Mouse (Mus musculus): Measurements from ENCODE around the gene Plekha5. TPM values are rescaled to one million over a fixed set of nuclear protein-coding genes. Genes with fewer than 3 reads are reported as not detected.

Gene Plekha5
- polyA plus RNA-seq, 1 experiment from 2014 or later, result 51.4 TPM

DNA sequence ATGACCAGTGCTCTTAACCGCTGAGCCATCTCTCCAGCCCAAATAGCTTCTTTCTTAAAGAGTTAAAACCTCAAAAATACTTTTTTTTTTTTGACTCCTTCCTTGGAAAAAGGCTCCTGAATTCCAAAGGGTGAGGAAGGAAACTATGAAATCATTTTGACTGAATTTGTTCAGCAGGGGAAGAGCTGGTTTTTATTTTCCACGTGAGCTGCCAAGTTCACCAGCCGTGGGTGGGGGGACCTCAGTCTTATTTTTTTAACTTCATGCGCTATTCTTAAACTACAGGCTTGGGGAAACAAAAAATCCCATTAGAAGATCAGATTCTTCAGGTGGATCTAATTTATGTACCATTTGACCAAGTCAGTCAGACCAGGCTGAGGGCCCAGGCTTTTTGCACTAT, 187.4 kb downstream of the Plekha5 start:
- no peak overlapping the region for H3K4me2 ChIP-seq
- H3K4me1 ChIP-seq, result no peaks in the 10 kb centered on the region
- H3K27me3 ChIP-seq, result no peaks in the 10 kb centered on the region
- no peak for ATAC-seq (ENCODE audit: low FRiP score)
- H3K36me3 ChIP-seq (replicated peaks), result no peaks in the 10 kb centered on the region
- H3K9ac ChIP-seq, result no peak overlapping the region
- no peaks in the 10 kb centered on the region for H3K9me3 ChIP-seq
- no peak overlapping the region for H3K4me3 ChIP-seq (replicated peaks)
- WGBS, result 90% methylated on average over 4 of the region's 4 CpGs
- no peak overlapping the region for H3K27ac ChIP-seq

DNA sequence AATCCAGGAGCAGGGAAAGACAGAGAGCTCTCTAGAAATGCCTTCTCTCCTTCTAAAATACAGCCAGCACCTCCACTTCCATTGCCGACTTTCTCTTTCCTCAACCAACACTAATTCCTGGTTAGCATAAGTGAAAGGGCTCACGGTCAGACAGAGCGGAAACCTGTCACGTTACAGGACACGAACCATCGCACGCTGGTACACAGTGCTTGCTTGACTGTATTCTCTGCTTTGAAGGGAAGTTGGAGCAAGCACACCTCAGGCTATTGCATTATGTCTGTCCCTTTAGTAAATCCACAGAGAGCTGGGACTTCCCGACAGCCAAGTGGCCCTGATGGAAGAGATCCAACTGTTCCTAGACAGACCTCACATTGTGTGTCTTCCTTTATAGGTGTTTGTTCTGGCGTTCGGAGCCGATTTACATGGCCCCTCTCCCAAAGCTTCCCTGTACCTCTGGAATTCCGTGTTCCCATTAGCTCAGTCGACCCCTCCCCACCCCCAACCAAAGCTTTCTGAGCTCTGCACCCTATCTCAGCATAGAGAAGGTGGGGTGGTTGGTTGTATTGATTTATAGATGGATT, 188.1 kb downstream of the Plekha5 start:
- no peaks in the 10 kb centered on the region for H3K4me1 ChIP-seq
- no peak overlapping the region for H3K9ac ChIP-seq
- no peaks in the 10 kb centered on the region for H3K36me3 ChIP-seq (replicated peaks)
- 75% methylated on average over 13 of the region's 13 CpGs for WGBS
- no peak overlapping the region for H3K4me2 ChIP-seq
- no peak overlapping the region for H3K27ac ChIP-seq
- H3K27me3 ChIP-seq, result no peaks in the 10 kb centered on the region
- ATAC-seq (ENCODE audit: low FRiP score), result no peak
- no peaks in the 10 kb centered on the region for H3K9me3 ChIP-seq
- H3K4me3 ChIP-seq (replicated peaks), result no peak overlapping the region

DNA sequence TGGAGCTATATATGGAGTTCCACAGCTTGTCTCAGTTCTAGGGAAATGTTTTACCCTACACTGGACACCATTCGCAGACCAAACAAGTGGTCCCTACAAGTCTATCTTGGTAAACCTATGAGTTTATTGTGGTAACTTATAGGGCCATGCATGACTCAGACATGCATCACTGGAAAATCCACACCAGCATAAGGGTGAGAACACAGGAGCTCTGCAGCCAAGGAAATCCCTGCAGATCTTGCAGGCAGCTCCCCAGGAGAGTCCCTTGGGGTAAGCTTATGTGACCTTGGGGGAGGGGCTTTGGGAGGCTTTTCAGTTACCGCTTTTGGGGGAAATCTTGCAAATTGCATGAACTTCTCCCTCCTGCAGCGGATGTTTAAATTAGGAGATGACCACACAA, 190.0 kb downstream of the Plekha5 start:
- H3K36me3 ChIP-seq (replicated peaks), result no peaks in the 10 kb centered on the region
- no peaks in the 10 kb centered on the region for H3K4me1 ChIP-seq
- no peaks in the 10 kb centered on the region for H3K9me3 ChIP-seq
- no peak for ATAC-seq (ENCODE audit: low FRiP score)
- H3K27ac ChIP-seq, result no peak overlapping the region
- H3K27me3 ChIP-seq, result no peaks in the 10 kb centered on the region
- H3K9ac ChIP-seq, result no peak overlapping the region
- H3K4me2 ChIP-seq, result no peak overlapping the region
- H3K4me3 ChIP-seq (replicated peaks), result no peak overlapping the region
- 85% methylated on average over 3 of the region's 3 CpGs for WGBS

DNA sequence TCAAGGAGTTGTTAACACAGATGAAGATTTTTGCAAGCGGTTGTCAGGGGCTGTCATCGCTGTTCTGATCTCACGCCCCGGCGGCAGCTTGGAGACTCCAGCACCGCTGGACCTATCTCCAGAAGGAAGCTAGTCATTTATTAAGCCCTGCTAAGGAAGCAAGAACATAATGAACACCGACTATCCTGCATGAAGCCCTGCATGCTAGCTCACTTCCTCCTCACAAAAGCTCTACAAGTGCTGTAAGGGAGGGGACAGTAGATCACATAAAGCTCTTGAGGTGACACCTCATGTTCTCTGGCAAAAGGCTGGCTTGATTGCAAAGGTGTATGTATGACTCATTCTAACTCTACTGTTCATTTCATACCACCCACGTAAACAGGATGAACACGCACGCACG, 190.9 kb downstream of the Plekha5 start:
- Histone ChIP-seq H3K27me3 (no peaks in the 10 kb centered on the region), H3K36me3 (replicated peaks) (no peaks in the 10 kb centered on the region), H3K4me3 (replicated peaks) (no peak overlapping the region), H3K4me1 (no peaks in the 10 kb centered on the region), H3K9ac (no peak overlapping the region), H3K27ac (no peak overlapping the region), H3K9me3 (no peaks in the 10 kb centered on the region), H3K4me2 (no peak overlapping the region)
- 96% methylated on average over 11 of the region's 11 CpGs for WGBS
- no peak for ATAC-seq (ENCODE audit: low FRiP score)

DNA sequence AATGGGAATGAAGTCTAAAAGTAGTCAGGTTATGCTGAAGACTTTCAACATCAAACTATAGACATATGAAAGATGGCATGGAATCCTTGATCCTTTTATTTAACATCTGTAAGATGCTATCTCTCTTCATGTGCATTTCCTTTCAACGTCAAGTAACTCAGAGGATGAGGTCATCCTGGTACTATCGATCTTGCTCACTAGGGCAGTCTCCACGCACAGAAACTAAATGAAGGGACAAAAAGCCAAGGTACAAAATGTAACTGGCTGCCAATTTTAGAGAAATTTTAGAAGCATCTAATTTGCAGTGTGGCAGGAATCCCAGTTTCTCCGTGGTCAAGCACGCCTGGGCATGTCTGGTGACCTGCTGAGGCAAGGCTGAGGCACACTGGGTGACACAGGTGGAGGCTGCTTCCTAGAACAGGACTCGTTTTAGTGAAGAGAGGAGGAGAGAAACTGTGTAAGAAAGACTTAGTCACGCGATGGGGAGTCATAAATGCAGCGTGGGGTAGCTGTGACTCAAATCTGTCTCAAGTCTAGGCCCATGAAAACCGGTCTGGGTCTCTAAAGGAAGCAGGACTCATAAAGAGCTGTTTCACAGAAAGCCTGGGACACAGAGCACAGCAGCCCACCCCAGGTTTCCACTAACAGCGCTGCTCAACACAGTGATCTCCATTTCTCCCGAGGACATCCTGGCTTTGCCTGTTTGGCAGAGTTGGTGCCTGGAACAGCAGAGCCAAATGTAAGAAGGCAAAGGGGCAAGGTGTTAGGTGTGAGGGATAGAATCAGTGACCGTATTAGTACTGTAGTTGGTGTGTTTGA, 196.9 kb downstream of the Plekha5 start:
- no peak for ATAC-seq (ENCODE audit: low FRiP score)
- Histone ChIP-seq H3K27ac (no peak overlapping the region), H3K9me3 (no peaks in the 10 kb centered on the region), H3K27me3 (peaks cover 7% of the 10 kb centered on the region; the same call in 1 of the 2 replicates), H3K36me3 (replicated peaks) (no peaks in the 10 kb centered on the region), H3K4me3 (replicated peaks) (no peak overlapping the region), H3K9ac (no peak overlapping the region), H3K4me1 (peaks cover 13% of the 10 kb centered on the region), H3K4me2 (no peak overlapping the region)
- WGBS, result 66% methylated on average over 13 of the region's 13 CpGs

DNA sequence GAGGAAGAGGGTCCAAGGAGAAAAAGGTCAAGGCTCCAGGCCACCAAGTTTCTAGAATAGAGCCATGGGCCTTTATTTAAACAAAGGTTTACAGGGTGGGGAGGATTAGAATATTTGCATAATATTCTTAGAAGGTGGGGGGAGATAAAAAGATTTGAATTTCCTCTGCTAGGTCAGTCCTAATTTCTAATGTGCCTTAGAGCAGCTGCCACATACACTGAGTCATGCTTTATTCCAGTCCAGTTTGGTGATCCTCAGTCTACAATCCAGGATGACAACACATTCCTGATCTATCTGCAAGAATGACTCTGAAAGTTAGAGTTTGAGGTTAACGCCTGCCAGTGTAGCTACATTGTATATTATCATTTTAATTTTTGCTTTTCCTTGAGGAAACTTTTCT, 197.8 kb downstream of the Plekha5 start:
- WGBS, result 93% methylated on average over 1 of the region's 1 CpGs
- no peak for ATAC-seq (ENCODE audit: low FRiP score)

DNA sequence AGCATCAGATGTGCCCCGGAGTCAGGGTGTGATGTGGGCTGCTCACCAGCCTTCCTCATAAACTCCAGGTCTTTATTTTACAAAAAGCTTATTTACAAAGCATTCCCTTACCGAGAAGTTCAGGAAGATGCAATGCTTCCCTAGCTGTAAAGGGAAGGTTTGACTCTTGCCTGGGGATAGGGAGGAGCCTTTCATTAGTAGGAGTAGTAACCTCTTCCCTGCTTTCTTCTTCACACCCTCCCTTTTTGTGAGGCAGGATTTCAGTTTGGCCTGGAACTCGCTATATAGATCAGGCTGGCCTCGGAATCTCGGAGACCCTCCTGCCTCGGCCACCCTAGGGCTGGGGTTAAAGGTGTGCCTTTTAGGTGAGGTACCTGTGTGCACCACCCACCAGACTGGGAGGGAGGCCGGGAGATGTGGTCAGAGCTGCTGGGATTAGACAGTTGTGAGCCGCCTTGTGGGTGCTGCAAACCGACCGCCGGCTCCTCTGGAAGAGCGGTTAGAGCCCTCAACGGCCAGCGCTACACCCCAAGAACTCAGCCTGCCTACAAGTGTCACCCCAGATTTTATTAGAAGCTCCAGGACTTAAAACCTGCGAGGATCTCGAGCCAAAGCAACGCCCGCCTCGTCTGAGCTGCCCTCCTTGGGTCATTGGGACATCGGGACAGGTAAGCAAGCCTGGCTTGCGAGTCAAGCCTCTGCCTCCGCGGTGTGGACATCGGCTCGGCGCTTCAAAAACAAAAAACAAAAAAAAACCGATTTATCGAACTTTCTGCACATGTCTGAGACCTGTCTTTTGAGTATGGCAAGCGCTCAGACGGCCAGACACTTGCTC, 198.8 kb downstream of the Plekha5 start, which contains the start of gene Aebp2:
Gene Aebp2, plus strand, starts transcription at position 273 of the 835 bp plus-strand sequence.
- H3K4me3 ChIP-seq (replicated peaks), result peak within 1 kb of the TSS; percentile 92
- 51% methylated on average over 30 of the region's 30 CpGs for WGBS
- H3K4me1 ChIP-seq, result peaks cover 29% of the 10 kb centered on the region

More for the DNA sequence above, 197.8 kb downstream of the Plekha5 start:
- Histone ChIP-seq H3K4me1 (peaks cover 21% of the 10 kb centered on the region), H3K36me3 (replicated peaks) (no peaks in the 10 kb centered on the region), H3K9me3 (no peaks in the 10 kb centered on the region), H3K4me3 (replicated peaks) (no peak overlapping the region), H3K9ac (no peak overlapping the region), H3K4me2 (no peak overlapping the region), H3K27me3 (peaks cover 7% of the 10 kb centered on the region; the same call in 1 of the 2 replicates), H3K27ac (no peak overlapping the region)

DNA sequence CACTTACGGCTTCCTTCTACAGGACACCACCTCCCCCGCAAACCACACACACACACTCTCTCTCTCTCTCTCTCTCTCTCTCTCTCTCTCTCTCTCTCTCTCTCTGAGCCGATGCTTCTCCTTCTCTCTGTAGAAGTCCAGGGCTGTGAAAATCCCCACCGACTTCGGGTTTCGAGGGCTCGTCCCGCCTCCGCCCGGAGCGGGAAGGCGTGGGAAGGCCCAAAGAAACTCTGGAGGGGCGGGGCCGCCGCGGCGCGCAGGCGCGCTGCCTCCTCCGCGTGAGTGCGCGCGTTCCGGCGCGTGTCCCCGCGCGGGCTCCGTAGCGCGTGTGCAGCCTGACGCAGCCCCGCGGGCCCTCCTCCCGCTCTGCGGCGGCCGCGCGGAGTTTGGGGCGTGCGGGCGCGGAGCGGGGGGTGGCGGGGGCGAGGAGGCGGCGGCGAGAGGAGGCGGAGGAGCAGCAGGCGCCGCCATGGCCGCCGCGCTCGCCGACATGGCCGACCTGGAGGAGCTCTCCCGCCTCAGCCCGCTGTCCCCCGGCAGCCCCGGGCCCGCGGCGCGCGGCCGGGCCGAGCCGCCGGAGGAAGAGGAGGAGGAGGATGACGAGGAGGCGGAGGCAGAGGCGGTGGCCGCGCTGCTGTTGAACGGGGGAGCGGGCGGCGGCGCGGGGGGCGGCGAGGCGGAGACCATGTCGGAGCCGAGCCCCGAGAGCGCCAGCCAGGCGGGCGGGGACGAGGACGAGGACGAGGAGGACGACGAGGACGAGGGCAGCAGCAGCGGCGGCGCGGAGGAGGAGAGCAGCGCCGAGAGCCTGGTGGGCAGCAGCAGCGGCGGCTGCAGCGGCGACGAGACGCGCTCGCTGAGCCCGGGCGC, 199.6 kb downstream of the Plekha5 start:
- peak overlapping the region; percentile 75 for H3K4me2 ChIP-seq

More for the DNA sequence above, 198.8 kb downstream of the Plekha5 start, which contains the start of gene Aebp2:
- Histone ChIP-seq H3K4me2 (peak within 1 kb of the TSS; percentile 75), H3K27me3 (peaks cover 7% of the 10 kb centered on the region; the same call in 1 of the 2 replicates), H3K36me3 (replicated peaks) (no peaks in the 10 kb centered on the region), H3K9ac (peak within 1 kb of the TSS; percentile 97), H3K27ac (peak within 1 kb of the TSS; percentile 96), H3K9me3 (no peaks in the 10 kb centered on the region)
- ATAC-seq (ENCODE audit: low FRiP score), result peak; percentile 3

DNA sequence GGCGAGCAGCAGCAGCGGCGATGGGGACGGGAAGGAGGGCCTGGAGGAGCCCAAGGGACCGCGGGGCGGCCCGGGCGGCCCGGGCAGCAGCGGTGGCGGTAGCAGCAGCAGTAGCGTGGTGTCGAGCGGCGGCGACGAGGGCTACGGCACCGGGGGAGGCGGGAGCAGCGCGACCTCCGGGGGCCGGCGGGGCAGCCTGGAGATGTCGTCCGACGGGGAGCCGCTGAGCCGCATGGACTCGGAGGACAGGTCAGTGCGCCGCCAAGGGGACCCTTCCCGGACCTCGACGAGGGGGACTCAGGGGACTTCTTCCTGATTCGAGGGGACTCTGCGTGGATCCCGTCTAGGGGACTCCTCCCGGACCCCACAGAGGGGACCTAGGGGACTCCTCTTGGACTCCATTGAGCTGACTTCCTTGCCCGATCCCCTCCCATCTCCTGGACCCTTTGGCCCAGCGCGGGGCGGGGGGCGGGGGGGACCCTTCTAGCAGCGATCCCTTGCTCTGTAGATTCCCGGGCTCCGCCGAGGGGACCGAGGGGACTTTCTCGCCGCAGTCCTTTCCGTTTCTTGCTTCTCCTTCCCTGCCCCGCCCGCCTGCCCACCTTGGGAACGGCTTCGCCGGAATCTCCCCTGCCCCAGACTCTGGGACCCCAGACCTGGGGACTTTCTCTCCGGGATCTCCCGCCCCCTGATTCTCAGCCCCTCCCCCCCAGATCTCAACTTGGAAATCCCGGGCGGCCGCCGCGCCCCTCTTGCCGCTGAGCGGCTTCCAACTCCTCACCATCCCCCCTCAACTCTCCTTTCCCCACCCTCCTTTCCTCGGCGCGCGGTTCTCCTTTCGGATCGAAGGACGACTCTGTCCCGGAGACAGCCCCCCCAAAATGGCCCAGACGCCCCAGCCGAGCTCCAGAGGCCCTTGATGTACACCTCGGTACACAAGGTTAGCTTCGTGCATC, 200.5 kb downstream of the Plekha5 start:
- no peaks in the 10 kb centered on the region for H3K36me3 ChIP-seq (replicated peaks)
- peak overlapping the region; percentile 92 for H3K4me3 ChIP-seq (replicated peaks)
- under 1% methylated on average over 78 of the region's 80 CpGs for WGBS
- H3K4me2 ChIP-seq, result peak overlapping the region; percentile 75
- peak; percentile 25 for ATAC-seq (ENCODE audit: low FRiP score)
- peak overlapping the region; percentile 97 for H3K9ac ChIP-seq
- peaks cover 36% of the 10 kb centered on the region for H3K4me1 ChIP-seq
- peak overlapping the region; percentile 96 for H3K27ac ChIP-seq
- no peaks in the 10 kb centered on the region for H3K9me3 ChIP-seq
- peaks cover 7% of the 10 kb centered on the region; the same call in 1 of the 2 replicates for H3K27me3 ChIP-seq

More for the DNA sequence above, 199.6 kb downstream of the Plekha5 start:
- ATAC-seq (ENCODE audit: low FRiP score), result peak; percentile 93
- no peaks in the 10 kb centered on the region for H3K36me3 ChIP-seq (replicated peaks)
- H3K27ac ChIP-seq, result peak overlapping the region; percentile 96
- no peaks in the 10 kb centered on the region for H3K9me3 ChIP-seq
- under 1% methylated on average over 73 of the region's 117 CpGs for WGBS
- H3K4me1 ChIP-seq, result peaks cover 32% of the 10 kb centered on the region
- H3K27me3 ChIP-seq, result peaks cover 7% of the 10 kb centered on the region; the same call in 1 of the 2 replicates
- H3K9ac ChIP-seq, result peak overlapping the region; percentile 97
- peak overlapping the region; percentile 92 for H3K4me3 ChIP-seq (replicated peaks)

DNA sequence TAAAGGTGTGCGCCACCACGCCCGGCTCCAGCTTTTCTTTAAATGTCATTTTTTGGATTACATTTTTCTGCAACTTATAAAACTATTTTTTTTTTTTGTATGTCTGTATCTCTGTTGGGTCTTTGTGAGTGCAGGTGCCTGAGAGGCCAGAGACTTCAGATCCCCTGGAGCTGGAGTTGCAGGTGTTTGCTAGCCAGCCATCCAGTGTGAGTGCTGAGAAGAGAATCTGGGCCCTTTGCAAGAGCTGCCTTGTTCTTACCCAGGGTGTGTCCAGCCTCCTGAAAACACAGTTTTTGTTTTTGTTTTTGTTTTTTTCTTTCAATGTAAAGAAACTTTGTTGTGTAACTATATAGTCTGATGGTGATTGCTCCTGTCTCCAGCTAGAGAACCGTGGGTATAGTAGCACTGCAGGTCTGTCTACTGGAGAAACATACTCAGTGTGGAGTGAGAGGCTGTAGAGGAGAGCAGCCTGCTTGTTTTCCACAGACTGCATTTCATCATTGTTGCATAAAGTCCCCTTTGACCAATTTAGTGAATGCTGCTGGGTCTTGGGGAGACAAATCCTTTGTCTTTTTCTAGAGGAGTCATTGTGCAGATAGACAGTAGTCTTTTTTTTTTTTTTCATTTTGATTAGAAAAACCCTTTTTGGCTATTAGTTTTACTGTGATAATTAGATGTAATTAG, 205.5 kb downstream of the Plekha5 start:
- peaks cover 44% of the 10 kb centered on the region for H3K4me1 ChIP-seq

More for the DNA sequence above, 205.5 kb downstream of the Plekha5 start:
- WGBS, result 81% methylated on average over 4 of the region's 4 CpGs
- no peak overlapping the region for H3K9ac ChIP-seq
- no peak for ATAC-seq (ENCODE audit: low FRiP score)
- H3K27me3 ChIP-seq, result no peaks in the 10 kb centered on the region
- peaks cover 4% of the 10 kb centered on the region for H3K36me3 ChIP-seq (replicated peaks)
- no peak overlapping the region for H3K27ac ChIP-seq
- no peak overlapping the region for H3K4me2 ChIP-seq
- H3K4me3 ChIP-seq (replicated peaks), result no peak overlapping the region
- no peaks in the 10 kb centered on the region for H3K9me3 ChIP-seq

Measured in forebrain, embryonic 12.5 days (tissue).